Mouse (Mus musculus) limb, embryonic 13.5 days (tissue): ENCODE results near the gene Ola1. TPM values are rescaled to one million over a fixed set of nuclear protein-coding genes. Genes with fewer than 3 reads are reported as not detected.

Experiments used
- ATAC-seq: fragments of 200-750 bp; cut with Nextera tagmentation; 2 replicates; pipeline ENCODE4 v1.8.0; 2017; ENCODE audit warnings: low read depth, moderate number of reproducible peaks, moderate TSS enrichment; ENCODE audit not compliant: low FRiP score
- H3K27ac ChIP-seq: fragments of 300-500 bp; sonication (generic); 2 replicates; pipeline ENCODE4 v1.5.1; 2015; ENCODE audit warnings: inconsistent platforms, mild to moderate bottlenecking, moderate library complexity
- H3K27me3 ChIP-seq: fragments of 300-500 bp; sonication (generic); 2 replicates; pipeline ENCODE4 v1.6.1; 2015; ENCODE audit warnings: mild to moderate bottlenecking, inconsistent platforms
- H3K36me3 ChIP-seq: fragments of 300-500 bp; sonication (generic); 2 replicates; pipeline ENCODE4 v1.6.1; 2015; ENCODE audit warnings: inconsistent platforms, mild to moderate bottlenecking, moderate library complexity
- H3K4me1 ChIP-seq: fragments of 300-500 bp; sonication (generic); 2 replicates; pipeline ENCODE4 v1.6.1; 2015; ENCODE audit warnings: inconsistent platforms
- H3K4me2 ChIP-seq: fragments of 300-500 bp; sonication (generic); replicated peaks from 2 replicates; pipeline ENCODE4 v1.6.1; 2015; ENCODE audit warnings: inconsistent platforms, mild to moderate bottlenecking, moderate library complexity
- H3K4me3 ChIP-seq: fragments of 300-500 bp; sonication (generic); 2 replicates; pipeline ENCODE4 v1.5.1; 2015; ENCODE audit warnings: moderate library complexity, mild to moderate bottlenecking, inconsistent platforms
- H3K9ac ChIP-seq: fragments of 300-500 bp; sonication (generic); 2 replicates; pipeline ENCODE4 v1.6.1; 2015; ENCODE audit warnings: mild to moderate bottlenecking, inconsistent platforms
- H3K9me3 ChIP-seq: fragments of 300-500 bp; sonication (generic); 2 replicates; pipeline ENCODE4 v1.6.1; 2016; ENCODE audit warnings: inconsistent platforms
- WGBS: fragments of 180-500 bp; shearing (Covaris S2); methylation state at CpG from one replicate; pipeline ENCODE4 v1.1.7; 2015; 5-methylcytosine and 5-hydroxymethylcytosine counted together
- polyA plus RNA-seq: library from polyadenylated mRNA; unstranded; fragments of >200 nt; fragmentation: Nextera tagmentation; extraction: Ambion mirVana; gene quantifications from 2 replicates; pipeline ENCODE4 v1.2.1, GENCODE M21; 2015

Gene Ola1
- polyA plus RNA-seq, 1 experiment from 2014 or later = 111 TPM

GRCm38 (mm10) chr2:73213871-73214659 lies 4.7 kb downstream of the Ola1 start:
- peaks cover 5% of the 10 kb centered on the region; the same call in 1 of the 2 replicates for H3K27me3 ChIP-seq
- under 1% methylated on average over 68 of the region's 68 CpGs for WGBS
- H3K36me3 ChIP-seq = peaks cover 27% of the 10 kb centered on the region
- H3K27ac ChIP-seq = peak overlapping the region; percentile 61; the same call in 1 of the 2 replicates
- peaks cover 12% of the 10 kb centered on the region for H3K4me1 ChIP-seq
- ATAC-seq = peak; percentile 98
- H3K9me3 ChIP-seq = no peaks in the 10 kb centered on the region
- H3K4me2 ChIP-seq = peak overlapping the region; percentile 96
- H3K9ac ChIP-seq = peak overlapping the region; percentile 84
- H3K4me3 ChIP-seq = peak overlapping the region; percentile 84

GRCm38 (mm10) chr2:73213539-73213870 lies 5.2 kb downstream of the Ola1 start:
- H3K9me3 ChIP-seq = no peaks in the 10 kb centered on the region
- H3K27me3 ChIP-seq = peaks cover 5% of the 10 kb centered on the region; the same call in 1 of the 2 replicates
- ATAC-seq = no peak
- peaks cover 27% of the 10 kb centered on the region for H3K36me3 ChIP-seq
- H3K4me2 ChIP-seq = peak overlapping the region; percentile 96
- peak overlapping the region; percentile 84 for H3K9ac ChIP-seq
- H3K27ac ChIP-seq = peak overlapping the region; percentile 61; the same call in 1 of the 2 replicates
- WGBS = 22% methylated on average over 7 of the region's 7 CpGs
- H3K4me3 ChIP-seq = peak overlapping the region; percentile 84
- peaks cover 12% of the 10 kb centered on the region for H3K4me1 ChIP-seq

DNA sequence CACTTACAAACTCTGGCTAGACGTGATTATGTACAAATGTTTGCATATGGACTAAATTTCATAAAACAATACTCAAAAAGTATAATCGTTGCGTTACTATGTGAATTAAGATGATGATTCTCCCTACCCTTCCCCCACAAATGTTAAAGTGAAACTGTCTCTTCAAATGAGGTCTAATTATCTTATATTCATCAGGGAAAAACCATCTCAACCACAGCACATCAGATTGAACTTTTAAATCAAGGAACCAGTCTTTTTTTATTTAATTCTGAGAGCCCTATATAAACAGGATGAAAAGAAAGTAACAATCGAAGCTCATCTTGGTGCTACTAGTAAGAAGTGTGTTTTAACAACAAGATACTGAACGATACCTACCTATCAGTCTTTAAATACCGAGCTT lies 14.4 kb downstream of the Ola1 start:
- Histone ChIP-seq H3K4me1 (no peaks in the 10 kb centered on the region), H3K36me3 (peaks cover 17% of the 10 kb centered on the region), H3K27ac (no peak overlapping the region), H3K4me3 (no peak overlapping the region), H3K9ac (no peak overlapping the region), H3K27me3 (no peaks in the 10 kb centered on the region), H3K4me2 (no peak overlapping the region), H3K9me3 (no peaks in the 10 kb centered on the region)
- no peak for ATAC-seq
- WGBS = 91% methylated on average over 6 of the region's 6 CpGs

- H3K9me3 ChIP-seq = no peaks in the 10 kb centered on the region
- H3K27me3 ChIP-seq = no peaks in the 10 kb centered on the region
- H3K36me3 ChIP-seq = no peaks in the 10 kb centered on the region
- H3K9ac ChIP-seq = no peak overlapping the region
- WGBS = 95% methylated on average over 2 of the region's 2 CpGs
- ATAC-seq = no peak
- no peak overlapping the region for H3K4me2 ChIP-seq
- peaks cover 12% of the 10 kb centered on the region; the same call in 1 of the 2 replicates for H3K4me1 ChIP-seq
- no peak overlapping the region for H3K27ac ChIP-seq
- no peak overlapping the region for H3K4me3 ChIP-seq
These were observed 30.2 kb downstream of the Ola1 start for GRCm38 (mm10) chr2:73188488-73188887.

DNA sequence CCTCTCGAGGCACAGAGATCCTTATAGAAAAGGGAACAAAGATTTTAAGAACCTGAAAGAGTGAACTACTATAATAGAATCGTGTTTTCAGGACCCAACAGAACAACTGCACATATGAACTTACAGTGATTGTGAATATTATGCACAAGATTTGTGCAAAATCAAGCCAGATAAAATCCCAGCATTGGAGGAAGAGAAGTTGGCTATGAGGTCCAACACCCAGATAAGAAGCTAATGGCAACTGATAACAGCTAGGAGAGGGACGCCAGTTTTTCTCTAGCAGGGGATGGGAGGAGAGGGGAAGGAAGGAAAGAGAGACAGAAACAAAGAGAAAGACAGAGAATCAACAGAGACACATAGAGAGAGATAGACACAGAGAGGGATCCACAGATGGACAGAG lies 33.5 kb downstream of the Ola1 start:
- H3K4me3 ChIP-seq = no peak overlapping the region
- H3K9ac ChIP-seq = no peak overlapping the region
- H3K36me3 ChIP-seq = no peaks in the 10 kb centered on the region
- H3K4me2 ChIP-seq = no peak overlapping the region
- no peak overlapping the region for H3K27ac ChIP-seq
- no peaks in the 10 kb centered on the region for H3K9me3 ChIP-seq
- WGBS = 80% methylated on average over 3 of the region's 3 CpGs
- H3K27me3 ChIP-seq = no peaks in the 10 kb centered on the region
- ATAC-seq = no peak
- no peaks in the 10 kb centered on the region for H3K4me1 ChIP-seq

- H3K27ac ChIP-seq = no peak overlapping the region
- no peaks in the 10 kb centered on the region for H3K27me3 ChIP-seq
- WGBS = 33% methylated on average over 5 of the region's 5 CpGs
These were observed 49.2 kb downstream of the Ola1 start for GRCm38 (mm10) chr2:73169496-73169895.

GRCm38 (mm10) chr2:73167126-73167525 lies 51.6 kb downstream of the Ola1 start:
- H3K4me3 ChIP-seq = no peak overlapping the region
- no peaks in the 10 kb centered on the region for H3K27me3 ChIP-seq
- H3K9ac ChIP-seq = no peak overlapping the region
- H3K4me2 ChIP-seq = no peak overlapping the region
- no peak for ATAC-seq
- H3K36me3 ChIP-seq = no peaks in the 10 kb centered on the region
- H3K9me3 ChIP-seq = no peaks in the 10 kb centered on the region
- H3K4me1 ChIP-seq = peaks cover 10% of the 10 kb centered on the region
- H3K27ac ChIP-seq = no peak overlapping the region

More at GRCm38 (mm10) chr2:73169496-73169895, 49.2 kb downstream of the Ola1 start:
- Histone ChIP-seq H3K36me3 (no peaks in the 10 kb centered on the region), H3K9ac (no peak overlapping the region), H3K4me2 (no peak overlapping the region), H3K9me3 (no peaks in the 10 kb centered on the region), H3K4me3 (no peak overlapping the region), H3K4me1 (peaks cover 10% of the 10 kb centered on the region)
- no peak for ATAC-seq

- 69% methylated on average over 1 of the region's 1 CpGs for WGBS
- no peak for ATAC-seq
- H3K27ac ChIP-seq = no peak overlapping the region
These were observed 54.1 kb downstream of the Ola1 start for GRCm38 (mm10) chr2:73164666-73165065.

DNA sequence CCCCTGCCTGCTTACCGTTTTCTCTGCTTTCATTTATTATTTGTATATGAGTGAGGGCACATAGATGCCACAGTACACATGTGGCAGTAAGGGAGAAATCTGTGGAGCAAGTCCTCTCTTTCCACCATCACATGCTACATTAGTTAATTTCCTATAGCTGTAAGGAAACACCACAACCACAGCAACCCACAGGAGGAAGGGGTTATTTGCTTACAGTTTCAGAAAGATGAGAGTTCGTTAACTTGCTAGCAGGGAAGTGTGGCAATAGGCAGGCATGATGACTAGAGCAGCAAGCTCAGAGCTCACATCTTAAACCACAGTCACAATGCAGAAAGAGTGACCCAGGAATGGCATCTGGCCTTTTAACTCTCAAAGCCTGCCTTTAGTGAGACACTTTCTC lies 58.0 kb downstream of the Ola1 start:
- Histone ChIP-seq H3K36me3 (peaks cover 7% of the 10 kb centered on the region), H3K4me1 (no peaks in the 10 kb centered on the region), H3K9ac (no peak overlapping the region), H3K27ac (no peak overlapping the region), H3K4me3 (no peak overlapping the region), H3K27me3 (no peaks in the 10 kb centered on the region), H3K4me2 (no peak overlapping the region), H3K9me3 (no peaks in the 10 kb centered on the region)
- 62% methylated on average over 2 of the region's 2 CpGs for WGBS
- ATAC-seq = no peak

More at GRCm38 (mm10) chr2:73164666-73165065, 54.1 kb downstream of the Ola1 start:
- no peaks in the 10 kb centered on the region for H3K36me3 ChIP-seq
- no peaks in the 10 kb centered on the region for H3K4me1 ChIP-seq
- no peak overlapping the region for H3K9ac ChIP-seq
- H3K4me3 ChIP-seq = no peak overlapping the region
- no peaks in the 10 kb centered on the region for H3K9me3 ChIP-seq
- H3K27me3 ChIP-seq = no peaks in the 10 kb centered on the region
- H3K4me2 ChIP-seq = no peak overlapping the region

DNA sequence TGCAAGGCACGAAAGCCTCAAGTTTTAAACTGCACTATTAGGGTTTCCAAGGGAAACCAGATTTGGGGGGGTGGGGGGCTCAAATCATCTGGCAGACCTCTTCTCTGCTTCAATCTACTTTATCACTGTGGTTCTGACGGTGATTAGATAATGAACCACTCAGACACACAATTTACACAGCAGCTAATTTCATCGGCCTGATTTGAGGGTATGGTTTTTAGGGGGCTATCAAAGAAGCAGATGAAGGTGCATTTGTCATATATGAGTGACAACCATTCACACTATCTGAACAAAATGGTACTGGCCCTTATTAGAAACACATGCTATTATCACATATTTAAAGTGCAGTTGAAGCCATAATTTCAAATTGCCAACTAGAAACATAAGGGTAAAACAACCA lies 61.5 kb downstream of the Ola1 start:
- no peaks in the 10 kb centered on the region for H3K27me3 ChIP-seq
- peaks cover 32% of the 10 kb centered on the region for H3K36me3 ChIP-seq
- H3K4me3 ChIP-seq = no peak overlapping the region
- ATAC-seq = no peak
- H3K4me1 ChIP-seq = no peaks in the 10 kb centered on the region
- 94% methylated on average over 3 of the region's 3 CpGs for WGBS
- no peaks in the 10 kb centered on the region for H3K9me3 ChIP-seq
- H3K9ac ChIP-seq = no peak overlapping the region
- H3K27ac ChIP-seq = no peak overlapping the region
- H3K4me2 ChIP-seq = no peak overlapping the region

DNA sequence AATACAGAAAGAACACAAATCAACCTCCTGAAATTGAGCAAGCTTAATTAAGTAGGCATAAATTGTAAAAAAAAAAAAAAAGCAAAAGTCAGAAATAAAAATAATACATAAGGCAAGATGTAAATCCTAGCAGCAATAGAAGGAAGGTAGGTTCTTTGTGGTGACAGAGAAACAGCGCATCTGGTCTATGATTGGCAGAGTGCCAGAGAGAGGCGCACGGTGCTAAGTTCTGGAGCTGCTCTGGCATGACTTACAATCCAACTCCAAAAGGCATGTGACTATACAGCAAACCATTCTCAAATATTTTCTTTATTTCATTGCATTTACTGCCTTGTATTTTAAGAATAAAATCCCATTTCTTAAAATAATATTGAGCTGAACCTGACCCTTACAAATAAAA lies 68.2 kb downstream of the Ola1 start:
- Histone ChIP-seq H3K4me3 (no peak overlapping the region), H3K4me1 (0 out of 2 replicates have a peak, but pooled peaks cover 3% of the 10 kb centered on the region), H3K36me3 (peaks cover 23% of the 10 kb centered on the region), H3K9ac (no peak overlapping the region), H3K27ac (no peak overlapping the region), H3K27me3 (no peaks in the 10 kb centered on the region), H3K9me3 (no peaks in the 10 kb centered on the region), H3K4me2 (no peak overlapping the region)
- 53% methylated on average over 3 of the region's 3 CpGs for WGBS
- ATAC-seq = no peak

- 26% methylated on average over 2 of the region's 2 CpGs for WGBS
- no peak for ATAC-seq
- no peak overlapping the region for H3K4me3 ChIP-seq
These were observed 72.6 kb downstream of the Ola1 start for GRCm38 (mm10) chr2:73146111-73146510.

DNA sequence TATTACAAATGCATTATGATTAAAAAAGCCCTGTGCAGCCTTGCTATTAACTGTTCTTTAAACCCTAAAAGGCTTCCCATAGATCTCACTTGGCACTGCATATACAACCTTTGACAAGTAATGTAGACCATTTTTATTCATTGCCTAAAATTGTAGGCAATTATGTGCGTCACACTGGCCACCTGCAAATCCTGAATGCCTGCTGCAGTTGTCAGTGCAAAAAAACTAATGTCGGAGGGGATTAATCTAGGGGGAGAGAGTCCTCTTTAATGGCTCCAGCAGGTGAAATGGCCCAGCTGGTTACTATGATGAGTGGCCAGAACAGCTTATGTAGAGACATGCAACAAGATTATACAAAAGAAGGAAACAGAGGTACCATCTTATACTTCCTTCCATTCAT lies 75.0 kb downstream of the Ola1 start:
- H3K9me3 ChIP-seq = no peaks in the 10 kb centered on the region
- peaks cover 14% of the 10 kb centered on the region for H3K4me1 ChIP-seq
- no peak for ATAC-seq
- H3K36me3 ChIP-seq = no peaks in the 10 kb centered on the region
- no peaks in the 10 kb centered on the region for H3K27me3 ChIP-seq
- no peak overlapping the region for H3K4me2 ChIP-seq
- H3K4me3 ChIP-seq = no peak overlapping the region
- no peak overlapping the region for H3K27ac ChIP-seq
- 38% methylated on average over 2 of the region's 2 CpGs for WGBS
- no peak overlapping the region for H3K9ac ChIP-seq

More at GRCm38 (mm10) chr2:73146111-73146510, 72.6 kb downstream of the Ola1 start:
- no peak overlapping the region for H3K27ac ChIP-seq
- H3K9me3 ChIP-seq = no peaks in the 10 kb centered on the region
- H3K4me1 ChIP-seq = peaks cover 8% of the 10 kb centered on the region
- H3K9ac ChIP-seq = no peak overlapping the region
- no peaks in the 10 kb centered on the region for H3K36me3 ChIP-seq
- H3K4me2 ChIP-seq = no peak overlapping the region
- H3K27me3 ChIP-seq = no peaks in the 10 kb centered on the region
